Mouse (Mus musculus) megakaryocyte progenitor cell, adult 5-6 weeks (primary cell): Measurements from ENCODE around the gene Cc2d2b. TPM values are rescaled to one million over a fixed set of nuclear protein-coding genes. Genes with fewer than 3 reads are reported as not detected.

Experiments
- ATAC-seq: replicated peaks from 2 replicates; pipeline ENCODE4 v1.8.0; 2016; ENCODE audit warnings: mild to moderate bottlenecking, moderate TSS enrichment, inconsistent platforms; ENCODE audit not compliant: poor library complexity
- total RNA-seq, 2 experiments: library from RNA; stranded (forward) in 1 of 2; stranded (reverse) in 1 of 2; fragments of 157-497, 149-512 nt in 1 of 2; fragments of 200-1000 nt in 1 of 2; gene quantifications; 2 replicates each; pipeline versions ENCODE4 v1.2.3 to v1.2.4; 2015 to 2017

Cc2d2b gene
- total RNA-seq (2015) = 0.15 and 0.81 TPM in 2 replicates
- 0.37 TPM in 1 of 2 replicates, not detected in the other for total RNA-seq (2017)

- no peak for ATAC-seq
Measured at GRCm38 (mm10) chr19:40748559-40748958, at the start of gene Cc2d2b. TSS of gene Cc2d2b (plus strand) at chr19:40748753.

DNA sequence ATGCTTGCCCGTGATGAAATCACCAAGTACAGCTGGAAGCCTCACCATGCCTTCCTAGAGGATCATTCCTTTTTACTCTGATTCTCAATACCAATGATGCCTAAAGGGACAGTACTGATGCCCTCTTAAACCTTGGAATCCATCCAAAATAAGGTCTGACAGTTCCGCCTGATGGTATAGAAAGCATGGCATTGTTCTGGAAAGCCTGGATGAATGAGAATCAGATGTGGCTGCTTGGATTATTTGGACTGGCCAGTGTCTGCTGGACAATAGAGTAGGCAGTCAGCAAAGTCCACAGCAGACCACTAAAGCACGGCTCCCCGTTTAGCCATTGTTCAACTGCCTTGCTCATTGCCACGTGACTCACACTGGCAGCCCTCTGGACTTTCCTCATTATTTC, 48.7 kb upstream of the Cc2d2b start:
- ATAC-seq = no peak

DNA sequence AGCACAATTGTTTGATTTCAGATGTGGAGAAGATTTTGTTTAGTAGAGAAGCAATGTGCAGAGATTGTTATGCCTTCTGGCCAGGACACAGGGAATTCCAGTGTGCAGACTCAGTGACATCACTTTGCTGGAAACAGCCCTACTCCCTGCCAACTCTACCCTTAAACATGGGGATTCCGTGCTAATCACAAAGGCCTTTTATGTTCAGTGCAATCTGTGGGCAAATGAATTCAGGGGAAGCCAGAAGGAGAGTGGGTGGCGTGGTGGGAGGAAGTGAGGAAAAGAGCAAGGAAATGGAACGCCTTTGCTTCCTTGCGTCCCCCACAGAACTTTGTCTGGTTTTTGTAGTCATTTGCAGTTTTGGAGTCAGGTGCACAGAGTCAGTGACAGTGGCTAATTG, 46.1 kb upstream of the Cc2d2b start:
- no peak for ATAC-seq

DNA sequence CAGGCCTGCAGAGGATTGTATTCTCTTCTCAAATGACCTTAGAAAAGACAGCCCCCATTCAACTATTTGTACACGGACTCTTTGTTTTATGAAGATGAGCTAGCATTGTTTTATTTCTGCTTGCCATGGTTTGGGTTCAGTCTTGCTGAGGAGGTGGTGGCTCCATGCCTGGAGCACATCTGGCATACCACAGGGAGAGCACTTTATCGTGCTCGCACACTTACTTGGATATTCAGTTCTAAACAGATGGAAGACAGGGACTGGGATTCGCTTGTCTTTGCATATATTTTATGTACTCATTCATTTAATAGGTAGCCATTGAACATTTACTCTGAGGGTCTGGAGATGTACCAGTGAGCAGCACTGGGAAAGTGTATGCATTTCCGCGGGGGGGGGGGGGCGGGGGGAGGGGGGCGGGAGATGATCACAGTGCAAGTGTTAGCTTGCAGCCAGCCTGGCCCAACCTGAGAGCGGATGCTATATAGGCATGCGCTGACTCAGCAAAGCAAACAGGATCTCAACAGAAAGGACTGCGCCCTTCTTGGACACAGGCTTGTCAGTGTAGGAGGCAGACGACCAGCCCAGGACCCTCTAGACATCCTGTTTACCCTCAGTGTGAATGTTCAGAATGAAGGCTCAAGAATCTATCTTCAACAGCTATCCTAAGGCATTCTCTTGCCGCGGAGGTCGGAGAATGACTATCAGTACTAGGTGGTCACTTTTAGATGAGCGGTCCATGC, 35.5 kb upstream of the Cc2d2b start:
- ATAC-seq = no peak

DNA sequence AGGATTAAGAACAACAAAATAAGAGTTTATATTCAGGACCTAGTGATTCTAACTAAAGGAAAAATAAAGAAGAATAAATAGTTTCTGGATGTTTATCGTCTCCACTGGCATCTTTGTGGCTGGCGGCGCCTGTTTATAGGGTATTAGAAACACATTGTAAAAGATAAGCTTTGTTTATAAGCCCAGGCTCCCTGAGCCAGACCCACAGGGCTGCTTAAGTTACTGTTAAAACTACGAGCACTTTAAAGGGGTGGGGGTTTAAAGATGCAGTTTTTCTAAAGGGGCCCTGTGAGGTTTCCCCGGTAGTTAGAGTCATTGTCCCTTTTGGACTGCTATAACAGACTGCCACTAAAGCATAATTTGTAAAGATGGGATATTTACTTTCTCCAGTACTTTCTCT, 33.9 kb upstream of the Cc2d2b start:
- no peak for ATAC-seq

DNA sequence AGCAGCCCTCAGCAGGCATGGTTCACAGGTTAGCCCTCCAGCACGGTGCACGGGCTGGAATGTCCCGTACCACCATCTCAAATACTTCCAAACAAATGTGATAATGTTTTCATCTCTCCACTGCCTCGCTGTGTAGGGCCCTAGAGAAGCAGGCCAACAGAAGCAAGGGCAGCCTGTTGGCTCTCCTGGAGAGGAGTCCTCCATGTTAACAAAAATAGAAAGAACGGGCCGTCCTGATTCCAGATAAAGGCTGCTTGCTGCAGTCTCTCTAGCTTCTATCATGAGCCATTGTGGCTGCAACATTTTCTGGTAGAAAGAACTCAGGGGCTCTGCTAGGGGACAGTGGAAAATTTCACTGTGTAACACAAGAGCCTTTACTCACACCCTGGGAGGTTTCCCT, 31.6 kb upstream of the Cc2d2b start:
- no peak for ATAC-seq

GRCm38 (mm10) chr19:40719439-40720105, 29.0 kb upstream of the Cc2d2b start:
- no peak for ATAC-seq

DNA sequence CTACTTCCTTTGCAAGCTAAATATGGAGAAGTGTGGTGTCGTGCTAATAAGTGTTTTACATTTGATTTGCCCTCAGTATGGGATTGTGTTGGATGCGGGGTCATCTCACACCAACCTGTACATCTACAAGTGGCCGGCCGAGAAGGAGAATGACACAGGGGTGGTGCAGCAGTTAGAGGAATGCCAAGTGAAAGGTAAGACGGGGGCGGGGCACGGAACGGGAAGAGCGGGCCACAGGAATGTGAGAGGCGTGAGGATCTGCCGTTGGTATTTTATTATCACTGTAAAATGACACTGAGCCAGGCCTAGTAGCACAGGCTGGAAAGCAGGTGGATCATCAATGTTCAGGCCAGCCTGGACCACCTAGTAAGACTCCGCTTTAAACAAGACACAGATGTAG, 28.2 kb upstream of the Cc2d2b start:
- no peak for ATAC-seq

DNA sequence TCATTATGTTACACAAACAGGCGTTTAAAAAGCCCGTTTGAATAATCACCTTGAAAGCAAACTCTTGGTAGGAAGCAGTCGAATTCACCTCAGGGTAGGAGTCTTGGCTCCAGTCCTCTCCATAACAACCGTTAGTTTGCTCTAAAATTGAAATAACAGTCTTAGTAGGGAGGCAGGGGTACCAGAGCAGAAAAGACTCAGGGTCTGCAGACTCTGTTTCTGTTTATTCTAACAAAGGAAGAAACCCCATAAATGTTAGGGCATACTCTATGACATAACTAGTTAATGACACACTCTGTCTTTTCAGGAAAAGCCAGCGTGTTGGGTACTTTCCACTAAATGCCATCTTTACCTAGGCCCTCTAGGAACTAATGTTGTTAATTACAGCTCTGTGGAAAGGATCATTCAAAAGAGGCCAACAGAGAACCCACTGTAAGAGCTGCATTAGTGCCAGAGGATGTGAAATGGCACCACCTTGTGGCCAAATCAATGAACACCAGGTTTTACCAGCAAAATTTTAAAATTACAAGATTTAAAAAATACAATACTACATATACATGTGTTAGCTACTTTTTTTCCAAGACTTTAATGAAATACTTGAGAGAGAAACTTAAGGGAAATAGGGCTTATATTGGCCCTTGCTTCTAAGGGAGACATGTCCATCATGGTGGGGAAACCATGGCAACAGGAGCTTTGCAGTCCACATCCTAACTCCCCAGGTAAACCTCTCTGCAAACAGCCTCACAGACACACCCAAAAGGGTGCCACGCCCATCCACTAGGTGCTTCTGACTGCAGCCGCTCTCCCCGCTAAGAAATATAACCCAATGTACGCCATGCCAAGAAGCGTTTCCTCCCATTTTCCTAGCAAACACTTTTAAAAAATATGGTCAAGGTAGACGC, 26.2 kb upstream of the Cc2d2b start:
- peak; percentile 90 for ATAC-seq

GRCm38 (mm10) chr19:40723516-40723915, 25.0 kb upstream of the Cc2d2b start:
- ATAC-seq = no peak

DNA sequence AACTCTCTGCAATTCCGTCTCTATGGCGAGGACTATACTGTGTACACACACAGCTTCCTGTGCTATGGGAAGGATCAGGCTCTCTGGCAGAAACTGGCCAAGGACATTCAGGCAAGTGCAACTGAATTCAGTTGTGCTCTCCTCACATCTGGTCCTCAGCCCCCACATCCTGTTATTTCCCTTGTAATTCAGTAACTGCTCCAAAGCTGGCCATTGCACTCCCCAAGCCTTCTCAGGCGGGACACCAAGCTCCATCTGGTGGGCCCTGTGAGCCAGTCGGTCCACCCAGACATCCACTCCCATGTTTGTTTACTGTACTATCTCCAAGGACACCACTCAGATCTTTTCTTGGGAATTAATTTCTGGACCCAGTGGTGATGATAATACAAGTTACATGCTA, 22.4 kb upstream of the Cc2d2b start:
- no peak for ATAC-seq

GRCm38 (mm10) chr19:40726614-40727013, 21.9 kb upstream of the Cc2d2b start:
- no peak for ATAC-seq

- peak; percentile 52 for ATAC-seq
Measured at GRCm38 (mm10) chr19:40728213-40728612, 20.3 kb upstream of the Cc2d2b start.

GRCm38 (mm10) chr19:40728732-40729420, 19.7 kb upstream of the Cc2d2b start:
- ATAC-seq = peak; percentile 86

GRCm38 (mm10) chr19:40733409-40733808, 15.1 kb upstream of the Cc2d2b start:
- no peak for ATAC-seq

DNA sequence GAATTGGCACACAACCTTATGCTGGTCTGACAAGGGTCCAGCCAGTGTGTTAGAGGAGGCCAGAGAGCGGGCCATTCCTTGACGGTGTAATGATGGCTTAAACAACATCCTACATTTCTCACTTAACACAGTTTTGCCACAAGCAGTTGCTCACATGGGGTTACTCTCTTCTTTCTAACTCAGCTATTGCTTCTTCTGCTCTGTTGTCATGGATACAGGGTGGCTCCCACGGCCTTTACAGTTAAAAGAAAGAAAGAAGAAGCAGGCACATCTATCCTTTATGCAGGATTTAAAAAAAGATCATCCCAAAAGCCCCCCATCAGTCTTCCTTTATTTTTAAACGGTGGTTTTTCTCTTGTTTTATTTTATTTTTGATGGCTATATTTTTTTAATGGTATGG, 14.7 kb upstream of the Cc2d2b start:
- no peak for ATAC-seq

- peak; percentile 100 for ATAC-seq
Measured at GRCm38 (mm10) chr19:40736680-40737512, 11.7 kb upstream of the Cc2d2b start.

- no peak for ATAC-seq
Measured at GRCm38 (mm10) chr19:40737613-40738012, 10.9 kb upstream of the Cc2d2b start.

DNA sequence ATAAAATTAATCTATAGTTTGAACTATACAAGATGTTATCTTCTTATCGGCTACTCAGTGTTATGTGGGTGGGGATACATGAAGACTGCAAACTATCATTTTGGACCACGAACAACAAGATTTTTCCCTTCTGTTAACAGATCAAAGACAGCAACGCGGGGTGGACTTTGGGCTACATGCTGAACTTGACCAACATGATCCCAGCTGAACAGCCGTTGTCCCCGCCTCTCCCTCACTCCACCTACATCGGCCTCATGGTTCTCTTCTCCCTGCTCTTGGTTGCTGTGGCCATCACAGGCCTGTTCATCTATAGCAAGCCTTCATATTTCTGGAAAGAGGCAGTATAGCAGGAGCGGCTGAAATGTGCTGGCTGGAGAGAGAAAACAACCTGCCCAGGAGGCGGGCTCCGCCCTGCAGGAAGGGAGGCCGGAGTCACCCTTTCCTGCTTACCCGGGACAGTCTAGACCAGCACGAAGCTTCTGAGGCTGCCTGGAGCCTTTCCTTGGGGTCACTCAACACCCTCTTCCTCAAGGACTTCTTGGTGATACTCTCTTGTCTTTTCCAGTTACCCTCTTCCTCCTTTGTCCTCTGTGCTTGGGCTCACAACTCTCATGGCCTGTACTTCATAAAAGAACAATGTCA, 9.7 kb upstream of the Cc2d2b start:
- no peak for ATAC-seq

DNA sequence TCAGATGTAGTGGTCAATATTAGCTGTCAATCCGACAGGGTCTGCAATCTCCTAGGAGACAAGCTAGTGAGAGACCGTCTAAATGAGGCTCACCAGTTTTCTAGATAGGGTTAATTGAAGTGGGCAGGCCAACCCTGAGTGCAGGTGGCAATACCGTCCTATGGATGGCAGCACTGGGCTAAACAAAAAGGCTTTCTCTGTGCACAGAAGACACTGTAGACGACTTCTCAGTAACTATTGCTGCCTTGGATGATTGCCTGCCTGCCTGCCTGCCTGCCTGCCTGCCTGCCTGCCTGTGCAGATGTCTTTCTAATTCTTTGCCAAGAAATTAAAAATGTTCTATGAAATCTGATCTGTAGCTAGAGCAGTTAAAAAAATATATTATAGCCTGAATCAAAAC, 1.9 kb upstream of the Cc2d2b start:
- ATAC-seq = peak; percentile 69
